Mouse (Mus musculus): ENCODE measurements around the gene Prss46. TPM values are rescaled to one million over a fixed set of nuclear protein-coding genes. Genes with fewer than 3 reads are reported as not detected.

The Prss46 gene
- total and polyA plus RNA-seq, 2 experiments from 2014 or later, result not detected

GRCm38 (mm10) chr9:110881953-110882352 is 37.6 kb downstream of the Prss46 start:
- Histone ChIP-seq H3K27ac (ENCODE audit: low read depth) (0 out of 2 replicates have a peak overlapping the region, but pooled peaks have one; percentile 1), H3K4me1 (ENCODE audit: control insufficient read depth, insufficient read depth) (peaks cover 23% of the 10 kb centered on the region), H3K4me3 (ENCODE audit: low read depth, low read length) (no peak overlapping the region), H3K27me3 (ENCODE audit: control insufficient read depth, insufficient read depth, low read length) (no peaks in the 10 kb centered on the region), H3K4me2 (ENCODE audit: low read depth, low read length) (peak overlapping the region; percentile 7; the same call in 1 of the 2 replicates), H3K36me3 (replicated peaks; ENCODE audit: control insufficient read depth, insufficient read depth, low read length) (peaks cover 5% of the 10 kb centered on the region; the same call in 1 of the 2 replicates), H3K9me3 (replicated peaks; ENCODE audit: control insufficient read depth, low read length) (no peaks in the 10 kb centered on the region), H3K9ac (replicated peaks; ENCODE audit: low read depth, low read length) (no peak overlapping the region)
- TF ChIP-seq CTCF (IDR thresholded peaks at IDR 0.05; ENCODE audit: low read depth), result no peak
- TF ChIP-seq EP300 (IDR thresholded peaks at IDR 0.05; ENCODE audit: low read depth), result no peak
- DNase-seq (ENCODE audit: low spot score) (no peak), ATAC-seq (ENCODE audit: insufficient read depth, low read depth) (no peak)
- WGBS, result 65% methylated on average over 7 of the region's 7 CpGs

- no peak for ATAC-seq (ENCODE audit: insufficient read depth, low read depth)
- peaks cover 10% of the 10 kb centered on the region; the same call in 1 of the 2 replicates for H3K36me3 ChIP-seq (replicated peaks; ENCODE audit: control insufficient read depth, insufficient read depth, low read length)
- DNase-seq (ENCODE audit: low spot score), result no peak
- no peak overlapping the region for H3K4me2 ChIP-seq (ENCODE audit: low read depth, low read length)
- H3K27me3 ChIP-seq (ENCODE audit: control insufficient read depth, insufficient read depth, low read length), result no peaks in the 10 kb centered on the region
- no peak for TF ChIP-seq CTCF (IDR thresholded peaks at IDR 0.05; ENCODE audit: low read depth)
- TF ChIP-seq EP300 (IDR thresholded peaks at IDR 0.05; ENCODE audit: low read depth), result no peak
- no peak overlapping the region for H3K9ac ChIP-seq (replicated peaks; ENCODE audit: low read depth, low read length)
- 65% methylated on average over 9 of the region's 9 CpGs for whole genome bisulfite sequencing
- H3K4me3 ChIP-seq (ENCODE audit: low read depth, low read length), result no peak overlapping the region
- peaks cover 7% of the 10 kb centered on the region for H3K4me1 ChIP-seq (ENCODE audit: control insufficient read depth, insufficient read depth)
- no peak overlapping the region for H3K27ac ChIP-seq (ENCODE audit: low read depth)
- no peaks in the 10 kb centered on the region for H3K9me3 ChIP-seq (replicated peaks; ENCODE audit: control insufficient read depth, low read length)
Observed at GRCm38 (mm10) chr9:110887388-110888303, 43.3 kb downstream of the Prss46 start.

GRCm38 (mm10) chr9:110888935-110889334 is 44.6 kb downstream of the Prss46 start:
- Histone ChIP-seq H3K4me3 (ENCODE audit: low read depth, low read length) (no peak overlapping the region), H3K9ac (replicated peaks; ENCODE audit: low read depth, low read length) (no peak overlapping the region), H3K27me3 (ENCODE audit: control insufficient read depth, insufficient read depth, low read length) (no peaks in the 10 kb centered on the region), H3K4me2 (ENCODE audit: low read depth, low read length) (no peak overlapping the region), H3K27ac (ENCODE audit: low read depth) (no peak overlapping the region), H3K9me3 (replicated peaks; ENCODE audit: control insufficient read depth, low read length) (no peaks in the 10 kb centered on the region), H3K4me1 (ENCODE audit: control insufficient read depth, insufficient read depth) (peaks cover 7% of the 10 kb centered on the region), H3K36me3 (replicated peaks; ENCODE audit: control insufficient read depth, insufficient read depth, low read length) (peaks cover 13% of the 10 kb centered on the region; the same call in 1 of the 2 replicates)
- TF ChIP-seq CTCF (IDR thresholded peaks at IDR 0.05; ENCODE audit: low read depth) (no peak), EP300 (IDR thresholded peaks at IDR 0.05; ENCODE audit: low read depth) (no peak)
- DNase-seq (ENCODE audit: low spot score) (no peak), ATAC-seq (ENCODE audit: insufficient read depth, low read depth) (no peak)
- 91% methylated on average over 14 of the region's 14 CpGs for WGBS

- no peaks in the 10 kb centered on the region for H3K9me3 ChIP-seq (replicated peaks; ENCODE audit: control insufficient read depth, low read length)
- TF ChIP-seq CTCF (IDR thresholded peaks at IDR 0.05; ENCODE audit: low read depth), result no peak
Observed at GRCm38 (mm10) chr9:110890026-110890783, 45.9 kb downstream of the Prss46 start.

GRCm38 (mm10) chr9:110891077-110891828 is 46.9 kb downstream of the Prss46 start:
- H3K27me3 ChIP-seq (ENCODE audit: control insufficient read depth, insufficient read depth, low read length), result peaks cover 4% of the 10 kb centered on the region; the same call in 1 of the 2 replicates
- H3K36me3 ChIP-seq (replicated peaks; ENCODE audit: control insufficient read depth, insufficient read depth, low read length), result 0 out of 2 replicates have a peak, but pooled peaks cover 15% of the 10 kb centered on the region
- H3K4me2 ChIP-seq (ENCODE audit: low read depth, low read length), result no peak overlapping the region
- TF ChIP-seq CTCF (IDR thresholded peaks at IDR 0.05; ENCODE audit: low read depth), result no peak
- TF ChIP-seq EP300 (IDR thresholded peaks at IDR 0.05; ENCODE audit: low read depth), result no peak
- no peaks in the 10 kb centered on the region for H3K9me3 ChIP-seq (replicated peaks; ENCODE audit: control insufficient read depth, low read length)
- ATAC-seq (ENCODE audit: insufficient read depth, low read depth) (no peak), DNase-seq (ENCODE audit: low spot score) (no peak)
- peaks cover 7% of the 10 kb centered on the region for H3K4me1 ChIP-seq (ENCODE audit: control insufficient read depth, insufficient read depth)
- no peak overlapping the region for H3K9ac ChIP-seq (replicated peaks; ENCODE audit: low read depth, low read length)
- H3K27ac ChIP-seq (ENCODE audit: low read depth), result no peak overlapping the region
- WGBS, result 67% methylated on average over 12 of the region's 12 CpGs
- H3K4me3 ChIP-seq (ENCODE audit: low read depth, low read length), result no peak overlapping the region

More at GRCm38 (mm10) chr9:110890026-110890783, 45.9 kb downstream of the Prss46 start:
- H3K36me3 ChIP-seq (replicated peaks; ENCODE audit: control insufficient read depth, insufficient read depth, low read length), result 0 out of 2 replicates have a peak, but pooled peaks cover 12% of the 10 kb centered on the region
- no peak for DNase-seq (ENCODE audit: low spot score)
- H3K4me3 ChIP-seq (ENCODE audit: low read depth, low read length), result no peak overlapping the region
- no peak overlapping the region for H3K4me2 ChIP-seq (ENCODE audit: low read depth, low read length)
- H3K4me1 ChIP-seq (ENCODE audit: control insufficient read depth, insufficient read depth), result peaks cover 7% of the 10 kb centered on the region
- 19% methylated on average over 19 of the region's 21 CpGs for WGBS
- peaks cover 4% of the 10 kb centered on the region; the same call in 1 of the 2 replicates for H3K27me3 ChIP-seq (ENCODE audit: control insufficient read depth, insufficient read depth, low read length)
- H3K9ac ChIP-seq (replicated peaks; ENCODE audit: low read depth, low read length), result no peak overlapping the region
- ATAC-seq (ENCODE audit: insufficient read depth, low read depth), result no peak; the same call in 1 of the 2 replicates
- H3K27ac ChIP-seq (ENCODE audit: low read depth), result no peak overlapping the region
